Mouse (Mus musculus): Measurements from ENCODE around the gene Gm9803. TPM values are rescaled to one million over a fixed set of nuclear protein-coding genes. Genes with fewer than 3 reads are reported as not detected.
"Not testable (repeated sequence)": the region's sequence is repeated elsewhere in the genome, so short reads cannot be mapped to it uniquely, and the experiment has no call there.

Gene Gm9803
- 1 to 10 TPM; 6.8 to 8.8 TPM for total RNA-seq (2021)
- long read RNA-seq, experiment 1, transcript Gm9803-201 (1 exons, 563 nt): major isoform, 6 of 6 reads
- long read RNA-seq, experiment 1, partial matches to known transcripts: 0 of 6 reads
- long read RNA-seq, experiment 1, other reads (novel, unspliced or antisense): 0 of 6 reads
- long read RNA-seq, experiment 2, transcript Gm9803-201 (1 exons, 563 nt): major isoform, 6 of 6 reads
- long read RNA-seq, experiment 2, partial matches to known transcripts: 0 of 6 reads
- long read RNA-seq, experiment 2, other reads (novel, unspliced or antisense): 0 of 6 reads

DNA sequence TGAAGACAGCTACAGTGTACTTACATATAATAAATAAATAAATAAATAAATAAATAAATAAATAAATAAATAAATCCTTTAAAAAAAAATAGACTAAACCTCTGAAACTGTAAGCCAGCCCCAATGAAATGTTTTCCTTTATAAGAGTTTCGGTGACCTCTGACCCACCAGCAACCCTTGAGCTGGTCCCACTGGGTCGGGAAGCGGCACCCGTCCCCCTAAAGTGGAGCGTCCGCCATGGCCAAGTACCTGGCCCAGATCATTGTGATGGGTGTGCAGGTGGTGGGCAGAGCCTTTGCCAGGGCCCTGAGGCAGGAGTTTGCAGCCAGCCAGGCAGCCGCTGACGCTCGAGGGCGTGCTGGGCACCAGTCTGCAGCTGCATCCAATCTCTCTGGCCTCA is at the start of gene Gm9803:
Gm9803 (plus strand) TSS at position 154 of the 400 bp plus-strand sequence.
- intact Hi-C loops (cut with DNase I; ENCODE audit: low total_unique reads); DNase-seq: not testable (repeated sequence)

DNA sequence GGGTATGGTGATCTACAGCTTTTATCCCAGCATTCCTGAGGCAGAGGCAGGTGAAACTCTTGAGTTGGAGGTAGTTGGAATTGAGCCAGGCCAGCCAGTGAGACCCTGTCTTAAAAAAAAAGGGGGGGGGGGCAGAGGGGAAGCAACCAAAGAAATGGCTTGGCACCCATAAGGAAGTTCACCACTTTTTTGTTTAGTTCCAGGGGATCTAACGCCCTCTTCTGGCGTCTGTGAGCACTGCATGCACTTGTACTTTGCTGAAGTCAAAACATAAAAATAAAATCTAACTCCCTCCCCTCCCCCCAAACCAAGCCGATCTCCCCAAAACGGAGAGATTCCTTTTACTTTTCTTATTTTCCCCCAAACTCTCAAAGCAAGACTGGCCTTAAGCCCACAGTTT is 48.5 kb upstream of the Gm9803 start:
- intact Hi-C loops (cut with DNase I; ENCODE audit: low total_unique reads): loop anchor here (5.0 kb wide), 1 partner anchor 62 kb away; no protein-coding TSS in a partner anchor
- no peak for DNase-seq

DNA sequence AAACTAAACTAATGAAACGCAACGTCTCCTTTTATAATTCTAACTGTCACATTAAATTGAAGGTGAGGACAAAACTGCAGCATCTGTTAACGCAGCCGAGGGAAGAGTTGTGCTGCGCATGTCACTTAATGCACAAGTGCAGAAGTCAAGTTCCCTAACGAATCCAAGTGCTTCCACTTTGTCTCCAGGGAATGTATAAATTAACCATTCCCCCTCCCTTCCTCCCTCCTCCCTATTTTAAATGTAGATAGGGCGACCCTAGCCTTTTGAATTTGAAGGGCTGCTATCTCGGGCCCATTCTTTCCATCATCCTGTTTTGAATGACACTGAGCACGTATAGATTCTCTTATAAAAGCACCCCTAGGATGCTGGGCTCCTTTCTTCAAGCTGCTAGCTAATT is 46.4 kb upstream of the Gm9803 start:
- intact Hi-C loops (cut with DNase I; ENCODE audit: low total_unique reads): loop anchor here (5.0 kb wide), 1 partner anchor 60 kb away; no protein-coding TSS in a partner anchor

DNA sequence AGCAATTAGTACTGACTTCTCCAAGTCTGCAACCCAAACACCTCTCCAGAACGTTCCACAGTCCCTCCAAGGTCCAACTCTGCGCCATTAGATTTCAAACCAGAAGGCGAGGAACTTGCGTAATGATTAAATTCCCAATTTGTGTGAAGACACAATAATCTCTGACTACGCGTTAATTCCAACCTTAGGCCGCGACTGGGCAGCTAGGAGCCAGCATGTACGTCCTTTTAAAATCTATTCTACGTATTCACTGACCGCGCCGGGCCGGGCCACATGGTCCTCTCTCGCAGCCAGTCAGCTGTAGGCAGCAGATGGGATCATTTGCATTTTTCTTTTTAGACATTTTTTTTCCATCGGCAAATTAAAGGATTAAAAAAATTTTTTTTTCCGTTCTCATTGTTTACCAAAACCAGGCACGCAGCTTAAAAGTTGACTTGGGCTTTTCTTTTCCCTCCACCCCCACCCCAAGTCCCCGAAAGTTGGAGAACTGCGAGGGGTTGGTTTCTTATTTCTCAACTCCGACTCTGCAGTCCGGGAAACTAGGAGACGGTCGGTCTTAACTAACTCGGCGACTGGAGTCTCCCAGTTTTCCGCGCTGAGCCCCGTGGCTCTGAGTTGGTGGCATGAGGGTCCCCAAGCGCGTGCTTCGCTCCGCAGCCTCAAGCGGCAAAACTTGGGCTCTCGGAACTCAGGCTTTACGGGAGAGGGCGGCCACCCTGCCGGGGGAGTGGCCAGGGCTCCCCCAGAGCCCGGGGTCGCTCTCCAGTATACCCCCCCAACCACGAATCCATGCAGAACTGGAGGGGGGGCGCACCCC is 45.8 kb upstream of the Gm9803 start:
- intact Hi-C loops (cut with DNase I; ENCODE audit: low total_unique reads): loop anchor here (5.0 kb wide), 1 partner anchor 59 kb away; no protein-coding TSS in a partner anchor

More for the DNA sequence above, 46.4 kb upstream of the Gm9803 start:
- no peak for DNase-seq

DNA sequence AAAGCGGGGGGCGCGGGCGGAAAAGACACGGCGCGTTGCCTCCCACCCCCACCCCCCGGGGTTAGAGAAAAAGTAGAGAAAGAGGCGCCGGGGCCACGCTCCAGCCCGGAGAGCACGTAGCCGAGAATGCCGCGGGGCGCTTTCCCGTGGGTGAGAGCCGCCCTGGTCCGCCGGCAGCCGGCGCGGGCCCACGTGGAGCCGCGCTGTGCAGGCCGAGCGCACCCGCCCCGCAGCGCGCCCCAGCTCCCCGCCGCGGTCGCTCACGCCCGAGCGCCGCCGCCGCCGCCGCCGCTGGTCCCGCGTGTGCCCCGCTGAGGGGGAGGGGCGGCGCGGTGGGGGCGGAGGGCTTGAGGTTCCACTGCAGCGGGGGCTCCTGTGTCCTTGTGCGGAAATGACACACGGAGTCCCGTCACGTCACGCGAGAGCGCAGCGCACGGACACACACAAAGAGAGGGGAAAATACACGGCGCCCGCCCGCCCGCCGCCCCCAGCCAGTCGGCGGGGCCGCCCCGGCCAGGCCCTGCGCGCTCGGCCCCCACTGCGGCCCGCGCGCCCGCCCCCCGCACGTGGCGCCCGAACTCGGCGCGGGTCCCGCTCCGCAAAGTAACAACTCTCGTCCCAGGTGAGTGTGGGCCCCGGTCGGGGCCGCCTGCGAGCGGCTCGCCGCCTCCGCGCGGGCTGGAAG is 45.0 kb upstream of the Gm9803 start, which contains the start of gene Bend3:
Bend3 (plus strand) TSS at position 81 of the 685 bp plus-strand sequence.
- intact Hi-C loops (cut with DNase I; ENCODE audit: low total_unique reads): loop anchor here (5.0 kb wide), 1 partner anchor 58 kb away; no protein-coding TSS in a partner anchor
- peak; percentile 61 for DNase-seq

More for the DNA sequence above, 45.8 kb upstream of the Gm9803 start:
- peak; percentile 26 for DNase-seq

DNA sequence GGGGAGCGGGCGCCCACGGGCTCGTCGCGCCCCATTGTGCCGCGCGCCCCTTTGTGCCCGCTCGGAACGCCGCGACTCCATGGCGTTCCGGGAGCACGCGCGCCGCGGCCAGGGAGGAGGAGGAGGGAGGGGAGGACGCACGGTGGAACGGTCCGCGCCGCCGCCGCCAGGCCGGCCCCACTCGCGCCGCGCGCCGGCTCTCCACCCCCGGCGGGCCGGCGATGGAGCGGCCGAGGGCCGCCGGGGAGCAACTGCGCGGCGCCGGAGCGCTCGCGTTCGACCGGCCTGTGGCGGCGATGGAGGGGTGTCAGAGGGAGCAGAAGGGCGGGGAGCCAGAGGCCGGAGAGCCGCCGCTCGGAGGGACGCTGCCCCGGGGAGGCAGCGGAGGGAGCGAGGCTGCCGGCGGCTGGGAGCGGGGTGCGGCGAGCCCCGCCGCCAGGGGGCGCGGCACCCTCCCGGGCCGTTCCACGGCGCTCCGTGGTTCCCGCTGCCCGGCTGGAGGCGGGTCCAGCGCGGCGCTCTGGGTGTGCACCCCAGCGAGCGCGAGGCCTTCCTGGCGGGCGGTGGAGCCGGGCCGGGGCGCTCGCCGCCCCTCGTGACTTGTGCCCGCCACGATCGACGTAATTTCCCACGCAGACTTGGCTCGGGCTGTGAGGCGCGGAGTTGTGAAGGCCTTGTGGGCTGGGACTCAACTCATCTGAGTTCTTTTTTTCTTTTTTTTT is 44.3 kb upstream of the Gm9803 start:
- intact Hi-C loops (cut with DNase I; ENCODE audit: low total_unique reads): loop anchor here (5.0 kb wide), 1 partner anchor 58 kb away; no protein-coding TSS in a partner anchor

DNA sequence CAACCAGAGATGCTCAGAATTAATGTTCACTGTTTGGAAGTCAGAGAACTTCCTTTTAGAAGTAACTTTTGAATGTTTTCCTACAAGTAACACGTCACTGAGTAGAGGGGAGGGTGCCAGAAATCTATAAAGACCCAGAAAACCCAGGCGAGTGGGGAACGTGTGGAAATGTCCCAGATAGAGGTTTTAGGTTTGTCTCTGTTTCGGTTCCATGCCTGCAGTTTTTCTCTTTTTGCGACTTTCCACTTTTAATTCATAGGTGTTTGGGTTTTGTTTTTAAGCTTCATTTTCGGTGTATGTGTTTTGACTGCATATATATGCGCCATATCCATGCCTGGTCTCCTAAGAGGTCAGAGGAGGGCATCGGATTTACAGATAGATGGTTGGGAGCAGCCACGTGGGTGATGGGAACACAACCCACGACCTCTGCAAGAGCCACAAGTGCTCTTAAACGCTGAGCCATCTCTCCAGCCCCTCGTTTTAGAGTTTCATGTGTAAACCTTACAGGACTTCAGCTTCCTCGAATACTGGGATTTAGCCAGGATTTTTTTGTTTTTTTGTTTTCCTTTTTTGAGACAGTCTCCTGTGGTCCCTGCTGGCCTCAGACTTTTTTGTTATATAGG is 43.5 kb upstream of the Gm9803 start:
- DNase-seq: no peak
- intact Hi-C loops (cut with DNase I; ENCODE audit: low total_unique reads): no loop called here

More for the DNA sequence above, 44.3 kb upstream of the Gm9803 start:
- DNase-seq: peak; percentile 88

DNA sequence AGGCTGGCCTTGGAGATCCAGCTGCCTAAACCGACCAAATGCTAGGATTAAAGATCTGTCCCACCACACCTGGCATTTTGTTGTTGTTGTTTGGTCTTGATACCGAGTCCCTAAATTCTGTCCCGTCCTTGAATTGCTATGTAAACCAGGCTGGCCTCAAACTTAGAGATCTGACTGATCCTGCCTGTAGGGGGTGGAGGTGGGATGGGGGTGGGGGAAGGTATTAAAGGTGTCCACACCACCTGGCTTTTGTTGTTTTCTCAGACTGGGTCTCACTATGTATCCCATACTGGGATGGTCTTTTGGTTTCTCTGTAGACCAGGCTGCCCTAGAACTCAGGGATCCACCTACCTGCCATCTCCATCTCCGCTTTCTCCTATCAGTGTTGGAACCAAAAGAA is 42.7 kb upstream of the Gm9803 start:
- intact Hi-C loops (cut with DNase I; ENCODE audit: low total_unique reads): no loop called here
- no peak for DNase-seq

DNA sequence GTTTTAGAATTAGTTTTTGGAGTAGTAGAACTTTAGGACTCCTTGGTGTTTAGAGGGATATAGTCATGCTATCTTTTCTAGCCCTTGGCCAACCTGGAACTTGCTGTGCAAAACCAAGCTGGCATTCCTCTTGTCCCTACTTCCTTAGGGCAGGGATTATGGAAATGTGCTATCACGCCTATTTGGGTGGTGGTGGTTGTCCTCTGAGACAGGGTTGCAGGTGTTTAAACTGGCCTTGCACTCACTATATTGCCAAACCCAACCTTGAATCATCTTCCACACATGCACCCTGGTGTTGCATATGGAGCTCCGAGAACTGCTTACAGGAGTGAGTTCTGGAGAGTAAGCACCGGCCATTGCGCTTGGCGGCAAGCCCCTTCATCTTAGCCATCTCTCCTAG is 41.9 kb upstream of the Gm9803 start:
- intact Hi-C loops (cut with DNase I; ENCODE audit: low total_unique reads): no loop called here

DNA sequence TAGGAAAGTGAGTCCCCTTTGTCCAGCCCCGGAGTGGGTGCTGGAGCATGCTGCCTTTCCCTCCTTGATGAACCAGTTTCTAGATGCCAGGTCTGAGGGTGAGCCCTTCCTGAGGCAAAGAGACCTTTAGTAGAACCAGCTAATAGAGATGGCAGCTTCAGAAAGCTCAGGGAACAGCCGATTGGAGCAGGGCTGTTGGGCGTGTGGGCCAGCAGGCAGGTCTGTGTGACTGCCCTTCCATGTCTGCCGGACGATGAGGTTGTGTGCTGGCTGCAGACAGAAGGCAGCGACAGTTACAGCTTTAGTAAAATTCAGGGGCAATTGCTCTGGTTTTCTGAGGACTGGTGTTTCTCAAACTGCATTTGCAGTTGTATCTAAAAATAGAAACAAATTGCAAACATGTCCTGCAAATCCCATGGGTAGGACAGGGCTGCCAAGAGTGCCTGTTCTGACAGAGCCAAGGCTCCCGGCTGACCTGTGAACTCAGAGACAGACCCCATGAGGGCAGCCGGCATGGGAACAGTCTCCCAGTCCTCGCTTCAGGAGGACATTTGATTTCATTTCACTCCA is 40.4 kb upstream of the Gm9803 start:
- intact Hi-C loops (cut with DNase I; ENCODE audit: low total_unique reads): no loop called here

More for the DNA sequence above, 41.9 kb upstream of the Gm9803 start:
- DNase-seq: no peak

DNA sequence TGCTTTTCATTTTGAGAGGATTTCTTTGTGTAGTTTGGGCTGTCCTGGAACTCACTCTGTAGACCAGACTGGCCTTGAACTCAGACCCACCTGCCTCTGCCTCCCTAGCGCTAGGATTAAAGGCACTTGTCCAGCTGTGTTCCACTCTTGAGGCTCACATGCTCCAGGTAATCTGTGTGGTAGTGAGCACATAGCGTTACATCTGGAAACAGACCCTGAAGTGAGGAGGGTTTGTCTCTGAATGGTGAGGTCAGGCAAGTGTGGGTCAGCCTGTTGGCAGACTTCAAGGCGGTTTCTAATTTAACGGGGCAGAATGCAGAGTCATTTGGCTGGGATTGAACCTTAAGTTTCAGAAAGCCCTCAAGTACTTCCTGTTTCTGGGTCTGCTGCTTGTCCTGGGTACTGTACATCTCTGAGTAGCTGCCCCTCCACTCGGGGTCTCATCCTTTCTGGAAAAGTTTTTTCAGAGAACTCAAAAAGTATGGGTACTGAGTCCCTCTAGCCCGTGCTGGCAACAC is 38.1 kb upstream of the Gm9803 start:
- intact Hi-C loops (cut with DNase I; ENCODE audit: low total_unique reads): no loop called here
- no peak for DNase-seq

More for the DNA sequence above, 40.4 kb upstream of the Gm9803 start:
- DNase-seq: peak; percentile 63

DNA sequence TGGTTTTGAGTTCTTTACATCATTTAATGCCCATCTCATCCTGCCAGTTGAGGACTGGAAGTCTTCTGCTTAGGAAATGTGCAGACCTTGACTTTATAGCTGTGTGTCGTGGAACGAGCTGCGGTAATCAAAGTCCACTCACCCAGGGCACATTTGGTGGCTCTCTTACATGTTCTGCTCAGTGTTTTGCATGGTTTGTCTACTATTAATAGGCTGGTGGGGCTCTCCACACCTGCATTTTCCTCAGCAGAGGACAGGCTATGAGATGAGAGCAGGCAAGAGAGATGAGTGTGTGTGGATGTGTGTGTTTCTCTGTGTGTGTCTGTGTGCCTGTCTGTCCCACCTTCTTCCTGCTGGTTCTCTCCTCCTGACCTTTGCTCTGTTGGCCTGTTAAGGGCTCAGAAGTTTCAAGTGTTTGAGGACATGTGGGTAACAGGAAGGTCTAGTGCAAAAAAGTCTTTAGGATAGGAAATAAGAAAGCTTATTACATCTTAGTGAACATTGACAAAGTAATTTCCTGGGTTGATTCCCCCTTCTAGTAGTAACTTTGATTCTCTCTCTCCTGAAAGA is 36.4 kb upstream of the Gm9803 start:
- DNase-seq: no peak
- intact Hi-C loops (cut with DNase I; ENCODE audit: low total_unique reads): no loop called here

DNA sequence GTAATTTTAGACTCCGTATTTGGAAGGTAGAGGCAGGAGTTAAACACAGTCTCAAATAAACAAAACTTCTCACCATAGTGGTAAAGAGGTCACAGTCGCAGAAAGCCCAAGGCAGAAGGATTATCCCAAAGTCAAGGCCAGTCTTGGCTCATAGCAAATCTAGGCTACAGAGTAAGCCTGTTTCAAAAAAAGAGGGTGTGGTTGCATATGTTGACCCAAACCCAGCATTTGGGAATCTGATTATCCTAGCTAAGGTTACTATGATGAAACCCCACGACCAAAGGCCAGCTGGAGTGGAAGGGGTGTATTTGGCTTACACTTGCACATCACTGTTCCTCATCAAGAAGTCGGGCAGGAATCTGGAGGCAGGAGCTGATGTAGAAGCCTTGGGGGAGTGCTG is 35.6 kb upstream of the Gm9803 start:
- no peak for DNase-seq
- intact Hi-C loops (cut with DNase I; ENCODE audit: low total_unique reads): no loop called here

DNA sequence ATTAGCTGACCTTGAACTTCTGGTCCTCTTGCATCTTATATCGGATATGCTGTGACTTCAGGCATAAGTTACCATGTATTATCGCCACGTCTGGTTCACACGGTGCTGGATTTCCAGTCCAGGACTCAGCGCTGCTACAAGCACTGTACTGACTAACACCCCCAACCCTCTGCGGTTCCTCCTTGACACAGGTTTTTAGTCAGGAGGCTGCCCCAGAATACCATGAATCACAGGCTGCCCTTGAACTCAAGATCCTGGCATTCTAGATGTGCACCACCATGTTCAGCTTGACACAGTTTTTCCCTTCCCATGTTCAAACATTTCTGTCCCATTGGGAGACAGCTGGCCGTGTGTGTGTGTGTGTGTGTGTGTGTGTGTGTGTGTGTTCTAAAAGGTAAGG is 34.7 kb upstream of the Gm9803 start:
- intact Hi-C loops (cut with DNase I; ENCODE audit: low total_unique reads): no loop called here
- DNase-seq: no peak

DNA sequence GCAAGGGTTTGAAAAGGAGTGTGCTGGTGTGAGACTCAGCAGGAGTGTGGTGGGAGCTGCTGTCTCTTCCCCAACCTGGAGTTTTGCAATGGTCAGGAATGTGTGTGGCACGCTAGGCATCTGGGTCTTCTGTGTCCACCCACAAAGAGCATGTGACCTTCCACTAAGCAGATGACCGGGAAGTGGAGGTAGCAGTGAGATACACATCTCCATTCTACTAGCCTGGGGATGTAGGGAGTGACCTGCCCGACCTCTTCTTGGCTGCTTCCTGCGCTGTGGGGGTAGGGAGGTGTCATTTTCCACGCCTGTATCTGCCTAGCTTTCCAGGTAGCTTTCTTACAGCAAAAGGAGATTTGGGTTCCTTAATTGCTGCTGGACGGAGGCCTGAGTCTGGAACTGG is 34.3 kb upstream of the Gm9803 start:
- intact Hi-C loops (cut with DNase I; ENCODE audit: low total_unique reads): no loop called here
- no peak for DNase-seq

DNA sequence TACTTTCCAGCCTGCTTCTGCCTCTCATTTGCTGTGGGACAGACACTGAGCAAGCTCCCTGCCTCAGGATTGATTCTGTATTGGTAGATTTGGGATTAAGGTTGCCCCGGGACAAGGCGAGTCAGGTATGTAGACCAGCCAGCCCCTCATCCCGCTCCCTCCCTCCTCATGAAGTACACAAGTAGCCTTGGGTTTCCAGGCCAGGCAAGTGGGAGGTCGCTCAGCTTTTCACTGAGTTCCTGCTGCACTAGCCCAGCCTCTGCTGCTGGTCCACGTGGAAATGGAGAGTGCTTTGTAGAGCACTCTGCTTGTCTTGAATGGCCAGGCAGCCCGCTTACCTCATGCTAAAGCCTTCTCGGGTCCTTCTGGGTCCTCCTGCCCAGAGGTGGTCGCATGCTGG is 33.9 kb upstream of the Gm9803 start:
- no peak for DNase-seq
- intact Hi-C loops (cut with DNase I; ENCODE audit: low total_unique reads): no loop called here

DNA sequence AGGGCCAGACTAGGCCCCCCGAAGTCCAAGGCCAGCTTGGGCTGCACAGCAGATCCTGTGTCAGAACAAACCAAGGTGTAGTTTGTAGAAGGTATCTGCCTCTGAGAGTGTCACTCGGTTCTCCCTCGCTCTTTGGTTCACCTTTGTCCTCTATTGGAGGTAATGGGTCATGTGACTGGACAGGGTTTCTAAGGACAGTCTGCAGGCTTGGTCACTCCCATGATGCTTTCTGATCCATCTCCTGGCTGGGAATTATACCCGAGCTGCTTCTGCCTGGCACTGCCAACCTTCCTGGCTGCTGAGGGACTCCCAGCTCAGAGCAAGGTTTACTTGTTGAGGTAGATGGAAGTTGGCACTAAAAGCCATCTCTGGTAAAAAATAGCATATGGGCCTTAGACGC is 33.0 kb upstream of the Gm9803 start:
- DNase-seq: no peak
- intact Hi-C loops (cut with DNase I; ENCODE audit: low total_unique reads): no loop called here

DNA sequence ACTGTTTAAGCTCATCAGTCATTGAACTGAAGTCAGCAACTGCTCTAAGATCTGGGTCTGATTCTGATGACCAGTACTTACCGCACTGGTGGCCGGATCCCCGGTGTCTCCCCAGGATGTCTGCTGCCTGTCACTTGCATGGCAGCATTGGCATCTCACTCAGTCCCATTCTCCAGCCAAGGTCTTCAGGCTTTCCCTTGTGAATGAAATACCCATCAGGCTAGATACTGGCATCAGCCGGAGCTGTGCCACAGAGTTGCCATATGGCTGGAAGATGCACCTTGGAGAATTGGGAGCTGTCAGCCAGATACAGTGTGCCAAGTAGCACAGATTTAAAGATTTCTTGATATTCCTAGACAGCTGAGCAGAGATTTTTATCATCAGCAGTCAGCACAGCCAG is 21.3 kb upstream of the Gm9803 start:
- intact Hi-C loops (cut with DNase I; ENCODE audit: low total_unique reads): no loop called here
- no peak for DNase-seq
